Mouse (Mus musculus): Measurements from ENCODE around the gene Luc7l. TPM values are rescaled to one million over a fixed set of nuclear protein-coding genes. Genes with fewer than 3 reads are reported as not detected.
A peak's percentile ranks its signal among the peaks of the same experiment; 100 is the strongest.

Gene Luc7l
- polyA plus RNA-seq (2014; fragmentation: Nextera tagmentation; extraction: Ambion mirVana) = 134 and 151 TPM in 2 replicates

DNA sequence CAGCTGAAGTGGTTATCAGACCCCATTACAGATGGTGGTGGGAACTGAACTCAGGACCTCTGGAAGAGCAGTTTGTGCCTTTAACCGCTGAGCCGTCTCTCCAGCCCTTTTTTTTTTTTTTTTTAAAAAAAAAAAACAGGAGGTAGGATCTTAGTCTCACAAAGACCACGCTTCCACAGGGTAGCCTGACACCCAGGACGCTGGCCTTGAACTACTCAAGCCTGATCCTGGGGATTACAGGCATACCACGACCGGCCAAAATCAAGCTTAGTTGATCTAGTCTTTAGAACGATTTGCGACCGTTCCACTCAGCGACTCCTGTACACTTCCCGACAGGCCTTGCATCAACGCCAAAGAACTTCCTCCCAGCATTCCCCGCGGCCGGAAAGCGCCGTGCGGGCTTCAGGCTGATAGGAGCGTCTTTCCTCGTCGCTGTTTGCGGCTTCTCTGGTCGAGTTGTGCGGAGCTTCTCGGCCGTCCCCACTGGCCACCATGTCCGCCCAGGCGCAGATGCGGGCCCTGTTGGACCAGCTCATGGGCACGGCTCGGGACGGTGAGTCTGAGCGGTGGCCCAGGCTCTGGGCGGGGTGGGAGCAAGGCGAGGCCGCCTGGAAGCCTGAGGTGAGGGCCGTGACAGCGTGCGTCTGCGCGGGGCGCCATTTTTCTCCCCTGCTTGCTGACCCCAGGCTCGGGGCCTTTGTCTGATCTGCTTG lies at the start of gene Luc7l:
Gene Luc7l, plus strand, starts transcription at position 358 of the 713 bp plus-strand sequence.
- Histone ChIP-seq H3K4me2 (ENCODE audit: low read depth, low read length, severe bottlenecking) (peak within 1 kb of the TSS; percentile 75), H3K9ac (ENCODE audit: low read length) (peak within 1 kb of the TSS; percentile 97), H3K4me1 (replicated peaks; ENCODE audit: control insufficient read depth, insufficient read depth, low read length) (no peaks in the 10 kb centered on the region), H3K27ac (ENCODE audit: low read depth, low read length) (peak within 1 kb of the TSS; percentile 94), H3K4me3 (ENCODE audit: low read depth, low read length) (peak within 1 kb of the TSS; percentile 98), H3K9me3 (ENCODE audit: control insufficient read depth, low read length) (no peaks in the 10 kb centered on the region), H3K36me3 (ENCODE audit: control insufficient read depth, insufficient read depth, low read length) (peaks cover 3% of the 10 kb centered on the region; the same call in 1 of the 2 replicates), H3K27me3 (ENCODE audit: control insufficient read depth, insufficient read depth, low read length) (no peaks in the 10 kb centered on the region)
- peak; percentile 94 for ATAC-seq (replicated peaks; ENCODE audit: low FRiP score)
- under 1% methylated on average over 43 of the region's 43 CpGs for WGBS
- peak; percentile 96 for DNase-seq (ENCODE audit: low spot score)

DNA sequence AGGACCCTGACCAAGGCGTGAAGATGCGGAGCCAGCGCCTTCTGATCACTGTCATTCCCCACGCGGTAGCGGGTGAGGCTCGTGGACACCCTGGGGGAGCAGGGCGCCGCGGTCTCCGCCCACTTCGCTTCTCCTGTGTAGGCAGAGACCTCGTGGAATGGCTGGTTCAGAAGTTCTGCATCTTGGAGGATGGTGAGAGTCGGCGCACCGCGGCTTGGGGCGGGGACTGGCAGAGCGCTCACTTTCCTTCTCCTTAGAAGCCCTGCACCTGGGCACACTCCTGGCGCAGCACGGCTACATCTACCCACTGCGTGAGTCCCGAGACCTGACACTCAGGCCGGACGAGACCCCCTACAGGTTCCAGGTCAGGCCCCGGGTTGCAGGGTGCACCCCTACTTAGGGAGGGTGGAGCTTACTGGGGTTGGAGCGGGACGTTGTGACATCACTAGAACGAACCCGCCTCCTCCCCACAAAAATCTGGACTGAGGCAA lies 49.3 kb upstream of the Luc7l start:
- peaks cover 17% of the 10 kb centered on the region for H3K4me1 ChIP-seq (replicated peaks; ENCODE audit: control insufficient read depth, insufficient read depth, low read length)
- ATAC-seq (replicated peaks; ENCODE audit: low FRiP score) = no peak
- H3K27me3 ChIP-seq (ENCODE audit: control insufficient read depth, insufficient read depth, low read length) = peaks cover 44% of the 10 kb centered on the region
- under 1% methylated on average over 30 of the region's 30 CpGs for WGBS
- H3K9me3 ChIP-seq (ENCODE audit: control insufficient read depth, low read length) = no peaks in the 10 kb centered on the region
- H3K27ac ChIP-seq (ENCODE audit: low read depth, low read length) = no peak overlapping the region
- peak overlapping the region; percentile 74 for H3K4me2 ChIP-seq (ENCODE audit: low read depth, low read length, severe bottlenecking)
- H3K9ac ChIP-seq (ENCODE audit: low read length) = no peak overlapping the region; the same call in none of the 2 replicates
- H3K36me3 ChIP-seq (ENCODE audit: control insufficient read depth, insufficient read depth, low read length) = no peaks in the 10 kb centered on the region
- DNase-seq (ENCODE audit: low spot score) = no peak
- peak overlapping the region; percentile 34 for H3K4me3 ChIP-seq (ENCODE audit: low read depth, low read length)

DNA sequence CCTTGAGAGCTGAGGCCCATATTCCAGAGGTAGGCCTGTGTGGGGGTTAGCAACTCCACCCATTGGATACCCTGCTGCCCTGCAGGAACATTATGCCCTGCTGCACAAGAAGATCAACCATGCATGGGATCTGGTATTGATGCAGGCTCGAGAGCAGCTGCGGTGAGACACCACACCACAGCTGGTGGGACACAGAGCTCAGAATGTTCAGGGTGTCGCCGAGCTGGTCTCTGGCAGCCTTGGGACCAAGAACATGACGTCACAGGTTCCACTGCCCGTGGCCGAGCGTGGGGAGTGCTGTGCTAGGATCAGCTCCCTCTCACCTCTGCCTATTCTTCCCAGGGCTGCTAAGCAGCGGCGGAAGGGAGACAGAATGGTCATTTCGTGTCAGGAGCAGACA lies 47.9 kb upstream of the Luc7l start:
- H3K27ac ChIP-seq (ENCODE audit: low read depth, low read length) = no peak overlapping the region
- H3K27me3 ChIP-seq (ENCODE audit: control insufficient read depth, insufficient read depth, low read length) = peaks cover 43% of the 10 kb centered on the region
- H3K9ac ChIP-seq (ENCODE audit: low read length) = no peak overlapping the region
- 32% methylated on average over 11 of the region's 11 CpGs for WGBS
- no peaks in the 10 kb centered on the region for H3K9me3 ChIP-seq (ENCODE audit: control insufficient read depth, low read length)
- H3K4me2 ChIP-seq (ENCODE audit: low read depth, low read length, severe bottlenecking) = no peak overlapping the region
- H3K4me1 ChIP-seq (replicated peaks; ENCODE audit: control insufficient read depth, insufficient read depth, low read length) = peaks cover 17% of the 10 kb centered on the region
- DNase-seq (ENCODE audit: low spot score) (no peak), ATAC-seq (replicated peaks; ENCODE audit: low FRiP score) (no peak)
- no peak overlapping the region for H3K4me3 ChIP-seq (ENCODE audit: low read depth, low read length)
- H3K36me3 ChIP-seq (ENCODE audit: control insufficient read depth, insufficient read depth, low read length) = no peaks in the 10 kb centered on the region

DNA sequence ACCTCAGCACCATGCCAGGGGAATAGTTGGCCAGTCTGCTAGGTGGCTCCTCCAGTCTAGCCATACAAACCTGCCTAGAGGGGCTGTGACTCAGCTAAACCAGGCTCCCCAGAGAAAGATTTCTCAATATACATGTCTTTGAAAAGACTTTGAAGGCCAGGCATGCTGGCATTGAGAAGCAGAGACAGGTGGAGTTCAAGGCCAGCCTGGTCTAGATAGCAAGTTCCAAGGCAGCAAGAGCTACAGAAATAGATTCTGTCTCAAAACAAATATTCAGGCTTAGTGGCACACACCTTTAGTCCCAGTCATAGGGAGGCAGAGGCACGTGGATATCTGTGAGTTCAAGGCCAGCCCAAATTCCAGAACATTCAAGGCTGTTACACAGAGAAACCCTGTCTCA lies 46.3 kb upstream of the Luc7l start:
- peaks cover 28% of the 10 kb centered on the region for H3K27me3 ChIP-seq (ENCODE audit: control insufficient read depth, insufficient read depth, low read length)
- no peaks in the 10 kb centered on the region for H3K9me3 ChIP-seq (ENCODE audit: control insufficient read depth, low read length)
- H3K27ac ChIP-seq (ENCODE audit: low read depth, low read length) = no peak overlapping the region
- H3K9ac ChIP-seq (ENCODE audit: low read length) = no peak overlapping the region
- DNase-seq (ENCODE audit: low spot score) (no peak), ATAC-seq (replicated peaks; ENCODE audit: low FRiP score) (no peak)
- 44% methylated on average over 1 of the region's 1 CpGs for WGBS
- H3K4me2 ChIP-seq (ENCODE audit: low read depth, low read length, severe bottlenecking) = no peak overlapping the region
- H3K4me1 ChIP-seq (replicated peaks; ENCODE audit: control insufficient read depth, insufficient read depth, low read length) = peaks cover 11% of the 10 kb centered on the region; the same call in 1 of the 2 replicates
- H3K36me3 ChIP-seq (ENCODE audit: control insufficient read depth, insufficient read depth, low read length) = no peaks in the 10 kb centered on the region
- H3K4me3 ChIP-seq (ENCODE audit: low read depth, low read length) = no peak overlapping the region

DNA sequence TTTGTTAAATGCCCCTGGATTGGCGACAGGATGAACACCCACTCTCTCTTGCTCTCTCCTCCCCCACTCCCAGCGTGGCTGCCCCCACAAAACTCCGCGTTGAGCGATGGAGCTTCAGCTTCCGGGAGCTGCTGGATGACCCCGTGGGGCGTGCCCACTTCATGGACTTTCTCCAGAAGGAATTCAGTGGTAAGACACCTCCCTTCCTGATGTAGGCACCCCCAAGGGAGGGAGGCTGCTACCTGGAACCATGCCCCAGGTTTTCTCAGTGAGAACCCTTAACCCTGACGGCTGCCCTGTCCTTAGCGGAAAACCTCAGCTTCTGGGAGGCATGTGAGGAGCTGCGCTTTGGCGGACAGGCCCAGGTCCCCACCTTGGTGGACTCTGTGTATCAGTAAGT lies 45.0 kb upstream of the Luc7l start, which contains the start of gene Arhgdig:
Gene Arhgdig, minus strand, starts transcription at position 101 of the 400 bp plus-strand sequence.
- Histone ChIP-seq H3K9me3 (ENCODE audit: control insufficient read depth, low read length) (no peaks in the 10 kb centered on the region), H3K4me1 (replicated peaks; ENCODE audit: control insufficient read depth, insufficient read depth, low read length) (peaks cover 8% of the 10 kb centered on the region; the same call in 1 of the 2 replicates), H3K36me3 (ENCODE audit: control insufficient read depth, insufficient read depth, low read length) (no peaks in the 10 kb centered on the region), H3K9ac (ENCODE audit: low read length) (no peak within 1 kb of the TSS), H3K4me3 (ENCODE audit: low read depth, low read length) (no peak within 1 kb of the TSS), H3K27ac (ENCODE audit: low read depth, low read length) (no peak within 1 kb of the TSS), H3K4me2 (ENCODE audit: low read depth, low read length, severe bottlenecking) (no peak within 1 kb of the TSS), H3K27me3 (ENCODE audit: control insufficient read depth, insufficient read depth, low read length) (peaks cover 15% of the 10 kb centered on the region)
- DNase-seq (ENCODE audit: low spot score) (no peak), ATAC-seq (replicated peaks; ENCODE audit: low FRiP score) (no peak)
- WGBS = 92% methylated on average over 12 of the region's 12 CpGs

DNA sequence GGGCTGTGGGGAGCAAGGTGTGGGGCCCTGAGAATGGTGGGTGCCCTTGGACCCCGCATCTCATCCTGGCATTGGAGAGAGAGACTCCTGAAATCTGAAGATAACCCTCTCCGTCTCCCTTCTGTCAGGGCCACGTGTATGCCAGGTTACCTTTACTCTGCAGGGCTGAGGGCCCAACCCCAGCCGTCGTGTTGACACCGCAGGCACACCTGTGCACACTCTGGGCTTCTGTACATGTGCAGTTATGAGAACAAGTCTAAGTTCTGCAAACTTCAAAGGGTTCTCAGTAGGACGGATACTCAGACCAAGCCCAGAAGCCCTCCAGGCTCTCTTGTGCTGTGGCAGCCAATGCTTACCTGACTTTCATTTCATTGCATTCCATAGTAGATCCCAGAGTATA lies 40.5 kb upstream of the Luc7l start:
- Histone ChIP-seq H3K4me3 (ENCODE audit: low read depth, low read length) (no peak overlapping the region), H3K27ac (ENCODE audit: low read depth, low read length) (no peak overlapping the region), H3K36me3 (ENCODE audit: control insufficient read depth, insufficient read depth, low read length) (no peaks in the 10 kb centered on the region), H3K9ac (ENCODE audit: low read length) (no peak overlapping the region), H3K4me1 (replicated peaks; ENCODE audit: control insufficient read depth, insufficient read depth, low read length) (no peaks in the 10 kb centered on the region), H3K27me3 (ENCODE audit: control insufficient read depth, insufficient read depth, low read length) (no peaks in the 10 kb centered on the region), H3K9me3 (ENCODE audit: control insufficient read depth, low read length) (no peaks in the 10 kb centered on the region), H3K4me2 (ENCODE audit: low read depth, low read length, severe bottlenecking) (no peak overlapping the region)
- DNase-seq (ENCODE audit: low spot score) = no peak
- no peak for ATAC-seq (replicated peaks; ENCODE audit: low FRiP score)
- 89% methylated on average over 7 of the region's 7 CpGs for WGBS

DNA sequence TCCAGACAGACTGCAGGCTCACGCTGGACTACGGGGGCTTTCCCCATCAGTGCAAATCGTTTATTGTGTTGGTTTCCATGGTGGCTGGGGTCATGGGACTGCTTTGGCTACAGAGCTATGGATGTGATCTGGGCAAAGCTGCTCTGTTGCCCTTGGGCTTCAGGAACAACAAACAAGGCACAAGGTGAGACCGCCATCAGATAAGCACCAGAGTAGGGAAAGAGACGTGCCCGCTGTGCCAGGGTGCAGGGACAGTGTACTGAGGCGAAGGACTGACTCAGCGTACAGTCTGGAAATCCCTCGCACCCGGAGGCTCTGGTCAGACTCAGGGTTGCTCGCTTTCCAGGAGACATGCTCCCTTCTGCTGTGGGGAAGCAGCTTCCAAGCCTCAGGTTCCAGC lies 40.0 kb upstream of the Luc7l start:
- ATAC-seq (replicated peaks; ENCODE audit: low FRiP score) (no peak), DNase-seq (ENCODE audit: low spot score) (no peak)
- Histone ChIP-seq H3K4me3 (ENCODE audit: low read depth, low read length) (no peak overlapping the region), H3K4me2 (ENCODE audit: low read depth, low read length, severe bottlenecking) (no peak overlapping the region), H3K36me3 (ENCODE audit: control insufficient read depth, insufficient read depth, low read length) (no peaks in the 10 kb centered on the region), H3K4me1 (replicated peaks; ENCODE audit: control insufficient read depth, insufficient read depth, low read length) (no peaks in the 10 kb centered on the region), H3K9me3 (ENCODE audit: control insufficient read depth, low read length) (no peaks in the 10 kb centered on the region), H3K27ac (ENCODE audit: low read depth, low read length) (no peak overlapping the region), H3K9ac (ENCODE audit: low read length) (no peak overlapping the region), H3K27me3 (ENCODE audit: control insufficient read depth, insufficient read depth, low read length) (no peaks in the 10 kb centered on the region)
- 83% methylated on average over 11 of the region's 11 CpGs for WGBS

DNA sequence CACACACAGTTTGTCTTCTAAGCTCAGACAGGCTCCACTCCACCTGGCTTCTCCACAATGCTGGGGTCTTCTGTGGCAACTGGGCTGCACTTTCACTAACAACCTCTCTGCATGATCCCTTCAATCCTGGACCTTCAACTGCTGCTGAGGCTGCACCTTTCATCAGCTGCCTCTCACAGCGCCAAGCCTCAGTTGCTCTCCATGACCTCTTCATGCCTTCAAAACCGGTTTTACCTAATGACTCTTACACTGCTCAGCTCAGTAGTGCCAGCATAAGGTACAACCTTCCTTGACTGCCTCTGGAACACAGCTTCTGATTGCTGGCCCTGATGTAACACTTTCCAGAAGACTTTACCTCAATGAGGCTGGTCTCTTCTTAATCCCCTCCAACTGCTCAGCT lies 31.2 kb upstream of the Luc7l start:
- H3K36me3 ChIP-seq (ENCODE audit: control insufficient read depth, insufficient read depth, low read length) = no peaks in the 10 kb centered on the region
- WGBS = 77% methylated on average over 2 of the region's 2 CpGs
- no peak for ATAC-seq (replicated peaks; ENCODE audit: low FRiP score)

DNA sequence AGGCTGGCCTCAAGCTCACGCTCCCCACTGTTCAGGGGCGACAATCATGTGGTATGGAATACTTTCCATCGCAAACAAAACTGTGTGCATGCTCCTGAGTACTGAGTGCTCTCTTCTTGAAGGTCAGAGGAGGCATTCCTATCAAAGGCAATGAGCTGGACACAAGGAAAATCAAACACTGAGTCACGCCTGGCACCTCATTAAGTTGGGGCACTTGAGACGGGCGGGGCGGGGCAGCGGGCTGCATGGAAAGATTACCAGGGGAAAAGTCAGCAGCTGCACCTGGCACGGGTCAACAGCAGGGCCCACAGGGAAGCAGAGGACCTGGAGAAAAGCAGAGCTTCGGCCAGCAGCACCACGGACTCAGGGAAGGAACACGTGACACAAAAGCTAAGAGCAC lies 27.5 kb upstream of the Luc7l start:
- Histone ChIP-seq H3K9me3 (ENCODE audit: control insufficient read depth, low read length) (no peaks in the 10 kb centered on the region), H3K4me1 (replicated peaks; ENCODE audit: control insufficient read depth, insufficient read depth, low read length) (no peaks in the 10 kb centered on the region), H3K4me3 (ENCODE audit: low read depth, low read length) (no peak overlapping the region), H3K36me3 (ENCODE audit: control insufficient read depth, insufficient read depth, low read length) (no peaks in the 10 kb centered on the region), H3K4me2 (ENCODE audit: low read depth, low read length, severe bottlenecking) (no peak overlapping the region), H3K9ac (ENCODE audit: low read length) (no peak overlapping the region), H3K27ac (ENCODE audit: low read depth, low read length) (no peak overlapping the region), H3K27me3 (ENCODE audit: control insufficient read depth, insufficient read depth, low read length) (no peaks in the 10 kb centered on the region)
- 87% methylated on average over 12 of the region's 12 CpGs for WGBS
- no peak for DNase-seq (ENCODE audit: low spot score)
- ATAC-seq (replicated peaks; ENCODE audit: low FRiP score) = no peak

More for the DNA sequence above, 31.2 kb upstream of the Luc7l start:
- H3K4me1 ChIP-seq (replicated peaks; ENCODE audit: control insufficient read depth, insufficient read depth, low read length) = no peaks in the 10 kb centered on the region
- H3K27me3 ChIP-seq (ENCODE audit: control insufficient read depth, insufficient read depth, low read length) = no peaks in the 10 kb centered on the region
- no peak for DNase-seq (ENCODE audit: low spot score)
- H3K9ac ChIP-seq (ENCODE audit: low read length) = no peak overlapping the region
- no peaks in the 10 kb centered on the region for H3K9me3 ChIP-seq (ENCODE audit: control insufficient read depth, low read length)
- no peak overlapping the region for H3K4me3 ChIP-seq (ENCODE audit: low read depth, low read length)
- no peak overlapping the region for H3K4me2 ChIP-seq (ENCODE audit: low read depth, low read length, severe bottlenecking)
- H3K27ac ChIP-seq (ENCODE audit: low read depth, low read length) = no peak overlapping the region

All from forebrain, embryonic 11.5 days (tissue).